In the genomic region with DNA sequence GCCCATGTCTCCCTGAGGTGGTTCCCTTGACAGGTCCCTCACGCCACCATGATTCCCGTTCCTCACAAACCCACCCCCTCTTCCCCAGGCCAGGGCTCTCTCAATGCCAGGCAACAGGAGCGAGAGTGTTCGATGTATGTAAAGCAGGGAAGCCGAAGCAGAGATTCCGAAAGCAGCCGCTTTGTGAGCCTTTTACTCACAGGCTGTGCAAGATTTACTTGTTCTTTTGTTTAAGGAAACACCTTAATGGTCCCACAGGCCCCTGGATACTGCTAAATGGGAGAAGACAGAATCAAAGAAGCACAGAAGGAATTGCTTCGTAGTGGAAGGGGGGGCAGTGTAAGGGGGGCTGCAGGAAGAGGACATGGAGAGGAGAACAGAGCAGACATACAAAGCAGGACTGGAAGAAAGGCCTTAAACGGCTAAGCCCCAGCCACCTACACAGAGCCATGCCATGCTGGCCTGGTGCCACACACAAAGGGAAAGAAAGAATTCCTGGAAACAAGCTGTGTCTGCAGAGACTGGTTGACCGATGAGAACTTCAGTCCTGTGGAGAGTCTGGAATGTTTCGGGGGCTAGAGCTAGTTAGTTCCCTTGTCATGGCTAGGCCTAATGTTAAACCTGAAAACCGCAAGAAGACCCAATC, we compare ENCODE assay signal across 10 mouse cellular contexts.
DNase-seq lines count a peak whose midpoint lies in the region; ATAC-seq and TF ChIP-seq lines count a peak whose summit lies in the region.
"Had no signal": no experiment of that assay in that cellular context is flagged by ENCODE, and none has a peak within 500 bp of the region (broad histone marks: within the 10 kb centered on the region; RNA-seq: fewer than 3 reads in every experiment).

No protein-coding gene starts in this region.

- ATAC-seq in lung, embryonic 14.5 days (ENCODE audit: insufficient read depth): no peak
- peak; percentile 68; the same call in 1 of the 2 replicates for ATAC-seq in hindbrain, embryonic 13.5 days (ENCODE audit: low FRiP score)
- no peak for ATAC-seq in midbrain, postnatal 0 days (ENCODE audit: low FRiP score)

- peak; percentile 18 for DNase-seq in lung, embryonic 14.5 days
- no peak for DNase-seq in lung, adult 2 months
- peak; percentile 44 to 47 for DNase-seq in cerebellum, postnatal 14 days
- DNase-seq in midbrain, postnatal 0 days (ENCODE audit: low spot score): peak; percentile 40
- no peak for DNase-seq in MN1 (ENCODE audit: low spot score)
- DNase-seq in right cerebral cortex, postnatal 10 days (ENCODE audit: low spot score in 2 of 2): no peak
- DNase-seq: gastrocnemius, postnatal 36 days; heart, postnatal 36 days; right cerebral cortex, adult 18-20 months had no signal

- H3K9ac ChIP-seq in lung, embryonic 14.5 days: no peak overlapping the region
- H3K9ac ChIP-seq in hindbrain, embryonic 13.5 days: 0 out of 2 replicates have a peak overlapping the region, but pooled peaks have one; percentile 13
- H3K9ac ChIP-seq in midbrain, postnatal 0 days (replicated peaks; ENCODE audit: low read length, poor library complexity, severe bottlenecking): no peak overlapping the region

- H3K4me2 ChIP-seq in lung, embryonic 14.5 days: no peak overlapping the region
- H3K4me2 ChIP-seq in hindbrain, embryonic 13.5 days: no peak overlapping the region
- no peak overlapping the region for H3K4me2 ChIP-seq in midbrain, postnatal 0 days (ENCODE audit: low read depth, low read length, poor library complexity, severe bottlenecking)

- H3K27me3 ChIP-seq in lung, embryonic 14.5 days (ENCODE audit: insufficient read depth, low read length): no peaks in the 10 kb centered on the region
- no peaks in the 10 kb centered on the region for H3K27me3 ChIP-seq in hindbrain, embryonic 13.5 days
- no peaks in the 10 kb centered on the region for H3K27me3 ChIP-seq in midbrain, postnatal 0 days (ENCODE audit: insufficient read depth, low read length)

- TF ChIP-seq POLR2A in lung, adult 2 months (IDR thresholded peaks at IDR 0.05; ENCODE audit: borderline replicate concordance, extremely low read depth, low read depth, low read length): no peak

- H3K9me3 ChIP-seq in lung, embryonic 14.5 days (ENCODE audit: low read depth, low read length): no peaks in the 10 kb centered on the region
- H3K9me3 ChIP-seq in hindbrain, embryonic 13.5 days: no peaks in the 10 kb centered on the region
- H3K9me3 ChIP-seq in midbrain, postnatal 0 days (ENCODE audit: low read length): no peaks in the 10 kb centered on the region

- WGBS in lung, embryonic 14.5 days: 70% methylated on average over 12 of the region's 12 CpGs
- 63% methylated on average over 12 of the region's 12 CpGs for WGBS in lung, adult 2 months
- 48% methylated on average over 12 of the region's 12 CpGs for WGBS in hindbrain, embryonic 13.5 days
- 37% methylated on average over 12 of the region's 12 CpGs for WGBS in midbrain, postnatal 0 days

- TF ChIP-seq CTCF in lung, embryonic 14.5 days (IDR thresholded peaks at IDR 0.05; ENCODE audit: low read depth): no peak
- TF ChIP-seq CTCF in lung, adult 2 months (IDR thresholded peaks at IDR 0.05; ENCODE audit: insufficient read depth, low read length): no peak
- no peak for TF ChIP-seq CTCF in midbrain, postnatal 0 days (IDR thresholded peaks at IDR 0.05)

- no peaks in the 10 kb centered on the region for H3K36me3 ChIP-seq in lung, embryonic 14.5 days (ENCODE audit: insufficient read depth)
- H3K36me3 ChIP-seq in hindbrain, embryonic 13.5 days: no peaks in the 10 kb centered on the region
- no peaks in the 10 kb centered on the region for H3K36me3 ChIP-seq in midbrain, postnatal 0 days (ENCODE audit: insufficient read depth, low read length)

- no peak overlapping the region for H3K4me3 ChIP-seq in lung, embryonic 14.5 days (ENCODE audit: low read depth, low read length)
- no peak overlapping the region for H3K4me3 ChIP-seq in lung, adult 2 months (replicated peaks; ENCODE audit: extremely low read depth, low read depth, low read length)
- no peak overlapping the region for H3K4me3 ChIP-seq in hindbrain, embryonic 13.5 days
- H3K4me3 ChIP-seq in midbrain, postnatal 0 days (ENCODE audit: low read depth, low read length): no peak overlapping the region

- H3K4me1 ChIP-seq in lung, embryonic 14.5 days (ENCODE audit: insufficient read depth): no peaks in the 10 kb centered on the region
- H3K4me1 ChIP-seq in lung, adult 2 months (ENCODE audit: control insufficient read depth, insufficient read depth, low read length): 0 out of 2 replicates have a peak, but pooled peaks cover 6% of the 10 kb centered on the region
- peaks cover 20% of the 10 kb centered on the region for H3K4me1 ChIP-seq in hindbrain, embryonic 13.5 days (replicated peaks)
- no peaks in the 10 kb centered on the region for H3K4me1 ChIP-seq in midbrain, postnatal 0 days (ENCODE audit: insufficient read depth, low read length)

- no peak overlapping the region for H3K27ac ChIP-seq in lung, embryonic 14.5 days (ENCODE audit: low read depth)
- peak overlapping the region; percentile 71; the same call in 1 of the 2 replicates for H3K27ac ChIP-seq in hindbrain, embryonic 13.5 days
- H3K27ac ChIP-seq in midbrain, postnatal 0 days (ENCODE audit: low read depth, low read length): no peak overlapping the region

Comparison
In these comparisons a context has a peak if more than half of its experiments do, and no peak if none do; other contexts are left out.
1. DNase-seq: peak in lung, embryonic 14.5 days (single experiment), cerebellum, postnatal 14 days (2 of 2) and midbrain, postnatal 0 days (single experiment); none in lung, adult 2 months (single experiment), MN1 (single experiment) and right cerebral cortex, postnatal 10 days (0 of 2).